Mouse (Mus musculus) heart, embryonic 14.5 days (tissue): ENCODE measurements around the gene Prr29. TPM values are rescaled to one million over a fixed set of nuclear protein-coding genes. Genes with fewer than 3 reads are reported as not detected.
"Not testable (repeated sequence)": the region's sequence is repeated elsewhere in the genome, so short reads cannot be mapped to it uniquely, and the experiment has no call there.

Experiments
- ATAC-seq: fragments of 200-750 bp; cut with Nextera tagmentation; 2 replicates; pipeline ENCODE4 v1.8.0; 2017; ENCODE audit warnings: low read depth, moderate TSS enrichment; ENCODE audit not compliant: insufficient number of reproducible peaks, insufficient read depth, low FRiP score
- H3K27ac ChIP-seq, 2 experiments: fragments of 200-500 bp in 1 of 2; fragments of 300-500 bp in 1 of 2; sonication (generic) in 1 of 2; replicated peaks in 1 of 2; 2 replicates each; pipeline ENCODE4 v1.5.1; 2012 to 2014; ENCODE audit warnings: low read depth in 2 of 2, low read length in 2 of 2, control low read depth in 1 of 2, mild to moderate bottlenecking in 1 of 2, mixed read lengths in 1 of 2; ENCODE audit not compliant: control insufficient read depth in 1 of 2, insufficient read depth in 1 of 2
- H3K27me3 ChIP-seq: fragments of 300-500 bp; sonication (generic); 2 replicates; pipeline ENCODE4 v1.6.1; 2014; ENCODE audit warnings: mild to moderate bottlenecking, low read length, control low read depth; ENCODE audit not compliant: control insufficient read depth, insufficient read depth
- H3K36me3 ChIP-seq: fragments of 300-500 bp; sonication (generic); 2 replicates; pipeline ENCODE4 v1.6.1; 2014; ENCODE audit warnings: mild to moderate bottlenecking, control low read depth, low read length, mixed read lengths; ENCODE audit not compliant: control insufficient read depth, insufficient read depth
- H3K4me1 ChIP-seq, 2 experiments: fragments of 200-500 bp in 1 of 2; fragments of 300-500 bp in 1 of 2; sonication (generic) in 1 of 2; 2 replicates each; pipeline ENCODE4 v1.6.1; 2012 to 2014; ENCODE audit warnings: low read length in 2 of 2, control low read depth in 1 of 2, mixed read lengths in 1 of 2; ENCODE audit not compliant: control insufficient read depth in 2 of 2, insufficient read depth in 2 of 2
- H3K4me2 ChIP-seq: fragments of 300-500 bp; sonication (generic); 2 replicates; pipeline ENCODE4 v1.6.1; 2014; ENCODE audit warnings: mild to moderate bottlenecking, low read length
- H3K4me3 ChIP-seq, 2 experiments: fragments of 200-500 bp in 1 of 2; fragments of 300-500 bp in 1 of 2; sonication (generic) in 1 of 2; 2 replicates each; pipeline ENCODE4 v1.5.1; 2012 to 2014; ENCODE audit warnings: low read length in 2 of 2, mild to moderate bottlenecking in 2 of 2, control low read depth in 1 of 2, low read depth in 1 of 2, moderate library complexity in 1 of 2; ENCODE audit not compliant: control insufficient read depth in 1 of 2, insufficient read depth in 1 of 2
- H3K9ac ChIP-seq: fragments of 300-500 bp; sonication (generic); 2 replicates; pipeline ENCODE4 v1.6.1; 2014; ENCODE audit warnings: mild to moderate bottlenecking, low read length
- H3K9me3 ChIP-seq: fragments of 300-500 bp; sonication (generic); 2 replicates; pipeline ENCODE4 v1.6.1; 2016; ENCODE audit warnings: low read length, control low read depth; ENCODE audit not compliant: control insufficient read depth
- WGBS: fragments of 180-500 bp; shearing (Covaris S2); extraction: QIAGEN DNeasy Blood & Tissue Kit; methylation state at CpG from one replicate; pipeline ENCODE4 v1.1.7; 2014; 5-methylcytosine and 5-hydroxymethylcytosine counted together
- polyA plus RNA-seq: library from polyadenylated mRNA; unstranded; fragments of >200 nt; fragmentation: Nextera tagmentation; extraction: Ambion mirVana; gene quantifications from 2 replicates; pipeline ENCODE4 v1.2.1, GENCODE M21; 2014

Gene Prr29
- polyA plus RNA-seq, 1 experiment from 2014 or later = 0.35 TPM

DNA sequence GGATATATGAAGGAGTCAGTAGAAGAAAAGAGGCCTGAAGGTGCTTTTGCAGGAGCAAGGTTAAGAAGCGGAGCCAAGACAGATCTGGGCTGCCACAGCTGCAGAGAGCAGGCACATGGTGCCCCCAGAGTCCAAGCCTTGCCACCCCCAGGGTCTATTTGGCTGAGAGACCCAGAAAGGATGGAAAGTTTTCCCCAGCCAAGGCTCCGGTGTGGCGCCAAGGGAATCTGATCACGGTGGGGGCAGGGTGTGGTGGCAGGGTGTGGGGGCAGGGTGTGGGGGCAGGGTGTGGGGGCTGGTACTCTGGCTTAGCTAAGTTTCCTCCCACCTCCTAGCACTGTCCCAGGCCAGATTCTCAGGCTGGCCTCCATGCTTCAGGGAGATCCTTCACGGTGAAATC lies 36.8 kb upstream of the Prr29 start:
- Histone ChIP-seq H3K4me3 (no peak overlapping the region), H3K9me3 (no peaks in the 10 kb centered on the region), H3K4me2 (no peak overlapping the region), H3K36me3 (no peaks in the 10 kb centered on the region), H3K27me3 (no peaks in the 10 kb centered on the region), H3K27ac (0 out of 4 replicates have a peak overlapping the region, but pooled peaks of 1 of the 2 experiments have one; percentile 38), H3K4me1 (peaks cover 26 to 30% of the 10 kb centered on the region in 2 experiments), H3K9ac (no peak overlapping the region; the same call in 1 of the 2 replicates)
- 29% methylated on average over 5 of the region's 5 CpGs for WGBS
- no peak for ATAC-seq

DNA sequence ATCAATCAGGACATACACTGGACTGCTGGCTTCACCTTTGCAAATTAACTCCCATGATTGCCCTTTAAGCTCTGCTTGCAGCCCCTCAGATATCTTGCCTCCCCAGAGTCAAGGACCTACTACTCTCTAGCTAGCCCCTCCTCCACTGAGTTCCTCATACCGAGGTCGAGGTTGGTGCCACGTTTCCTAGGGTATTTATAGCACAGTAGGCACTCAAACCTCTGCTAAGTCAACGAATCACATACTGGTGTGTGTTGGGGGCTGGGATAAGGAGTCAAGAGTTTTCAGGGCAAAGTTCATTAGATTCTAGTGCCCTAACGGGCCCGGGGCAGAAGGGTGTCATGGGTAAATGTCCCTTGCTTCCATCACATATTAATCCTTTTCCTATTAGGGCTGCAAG lies 36.1 kb upstream of the Prr29 start:
- peak overlapping the region; percentile 44; the same call in 1 of the 2 replicates for H3K9ac ChIP-seq
- H3K36me3 ChIP-seq = no peaks in the 10 kb centered on the region
- ATAC-seq = peak; percentile 49
- H3K4me3 ChIP-seq = no peak overlapping the region
- no peaks in the 10 kb centered on the region for H3K27me3 ChIP-seq
- peaks cover 28 to 33% of the 10 kb centered on the region in 2 experiments for H3K4me1 ChIP-seq
- H3K27ac ChIP-seq = peak overlapping the region; percentile 70 to 82
- peak overlapping the region; percentile 39 for H3K4me2 ChIP-seq
- 16% methylated on average over 6 of the region's 6 CpGs for WGBS
- H3K9me3 ChIP-seq = no peaks in the 10 kb centered on the region

DNA sequence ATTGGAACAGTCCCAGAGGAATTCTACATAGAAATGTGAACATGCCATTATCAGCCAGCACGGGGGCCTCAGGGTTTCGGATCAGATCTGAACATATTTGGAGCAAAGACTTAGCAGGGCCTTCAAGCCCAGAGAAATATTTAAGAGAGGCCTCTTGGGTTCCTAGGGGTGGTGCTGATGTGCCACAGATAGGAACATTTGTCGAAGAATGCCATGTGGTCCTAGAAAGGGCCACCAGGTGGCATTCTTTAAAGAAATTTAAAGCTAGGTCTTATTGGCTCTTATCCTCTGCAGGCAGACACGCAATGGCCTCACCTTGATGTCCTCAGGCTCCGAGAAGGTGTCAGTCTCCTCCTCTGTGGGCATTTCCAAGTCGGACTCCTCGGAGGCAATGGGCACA lies 35.6 kb upstream of the Prr29 start:
- H3K9me3 ChIP-seq = no peaks in the 10 kb centered on the region
- H3K9ac ChIP-seq = peak overlapping the region; percentile 44; the same call in 1 of the 2 replicates
- H3K27ac ChIP-seq = peak overlapping the region; percentile 70 to 82
- no peaks in the 10 kb centered on the region for H3K27me3 ChIP-seq
- no peaks in the 10 kb centered on the region for H3K36me3 ChIP-seq
- no peak for ATAC-seq
- peak overlapping the region; percentile 39 for H3K4me2 ChIP-seq
- WGBS = 40% methylated on average over 7 of the region's 7 CpGs
- no peak overlapping the region for H3K4me3 ChIP-seq
- H3K4me1 ChIP-seq = peaks cover 28 to 35% of the 10 kb centered on the region in 2 experiments

DNA sequence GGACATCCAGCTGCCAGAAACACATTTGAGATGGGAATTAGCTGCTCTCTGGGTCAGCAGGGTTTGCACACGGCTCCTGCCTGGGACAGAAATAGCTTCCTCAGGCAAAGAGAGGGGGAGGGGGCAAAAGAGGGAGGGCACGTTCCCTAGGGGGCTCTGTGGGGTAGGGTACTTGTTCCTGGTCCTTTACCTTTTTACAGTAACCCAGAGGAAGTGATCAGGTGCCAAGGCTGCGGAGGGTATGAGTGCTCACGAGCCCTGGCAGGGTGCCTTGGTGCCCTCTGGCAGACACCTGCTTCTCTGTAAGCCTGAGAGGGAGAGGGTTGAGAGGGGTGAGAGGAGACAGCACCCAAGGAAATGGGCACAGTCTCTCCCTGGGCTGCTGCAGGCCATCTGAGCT lies 32.8 kb upstream of the Prr29 start:
- WGBS = 45% methylated on average over 4 of the region's 4 CpGs
- no peak overlapping the region for H3K9ac ChIP-seq
- ATAC-seq = no peak
- no peaks in the 10 kb centered on the region for H3K27me3 ChIP-seq
- H3K4me1 ChIP-seq = peaks cover 28 to 35% of the 10 kb centered on the region in 2 experiments
- no peak overlapping the region for H3K4me3 ChIP-seq
- no peaks in the 10 kb centered on the region for H3K9me3 ChIP-seq
- H3K4me2 ChIP-seq = no peak overlapping the region
- no peaks in the 10 kb centered on the region for H3K36me3 ChIP-seq
- peak overlapping the region in 1 of 2 experiments; percentile 47; a peak in 1 of 4 replicates for H3K27ac ChIP-seq

DNA sequence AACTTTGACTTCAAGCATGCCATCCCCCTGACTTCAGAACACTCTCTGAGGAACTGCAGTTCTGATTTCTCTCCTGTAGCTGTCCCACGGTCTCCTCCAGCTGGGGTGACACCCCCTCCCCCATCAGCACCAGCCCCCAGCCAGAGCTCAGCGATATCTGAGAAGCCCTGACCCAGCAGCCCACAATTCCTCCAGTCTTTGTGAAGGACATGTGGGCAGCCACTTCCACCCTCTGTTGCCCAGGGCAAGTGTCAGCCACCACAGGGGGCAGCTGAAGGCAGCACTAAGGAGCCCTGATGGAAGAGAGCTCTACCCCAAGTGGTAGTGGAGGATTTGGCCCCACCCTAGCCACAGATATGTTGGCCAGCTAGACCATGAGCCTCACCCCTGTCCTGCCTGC lies 31.2 kb upstream of the Prr29 start:
- H3K9me3 ChIP-seq = no peaks in the 10 kb centered on the region
- no peaks in the 10 kb centered on the region for H3K36me3 ChIP-seq
- H3K9ac ChIP-seq = no peak overlapping the region
- peaks cover 19 to 25% of the 10 kb centered on the region in 2 experiments for H3K4me1 ChIP-seq
- no peaks in the 10 kb centered on the region for H3K27me3 ChIP-seq
- H3K4me2 ChIP-seq = no peak overlapping the region
- no peak for ATAC-seq
- no peak overlapping the region for H3K27ac ChIP-seq
- no peak overlapping the region for H3K4me3 ChIP-seq
- 6% methylated on average over 2 of the region's 2 CpGs for WGBS

DNA sequence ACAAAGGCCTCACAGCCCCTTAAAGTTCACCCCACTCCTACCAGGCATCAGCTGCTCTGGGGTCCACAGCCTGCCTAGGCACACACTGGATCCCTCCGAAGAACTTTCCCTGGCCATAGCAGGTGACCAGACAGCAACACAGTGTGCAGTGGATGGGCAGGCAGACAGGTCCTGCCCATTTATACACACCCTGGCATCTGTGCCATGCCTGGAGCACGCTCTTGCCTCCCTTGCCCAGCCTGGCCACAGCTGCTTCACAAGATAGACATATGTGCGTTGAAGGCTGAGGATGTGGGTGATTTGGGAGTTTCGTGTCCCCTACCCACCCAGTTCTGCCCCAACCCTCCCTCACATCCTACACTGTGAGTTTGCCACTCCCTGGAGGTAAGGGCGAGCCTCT lies 27.2 kb upstream of the Prr29 start:
- no peaks in the 10 kb centered on the region for H3K9me3 ChIP-seq
- H3K4me3 ChIP-seq = no peak overlapping the region
- peaks cover 6 to 15% of the 10 kb centered on the region in 2 experiments; a peak in 3 of 4 replicates for H3K4me1 ChIP-seq
- no peaks in the 10 kb centered on the region for H3K36me3 ChIP-seq
- no peak for ATAC-seq
- H3K27ac ChIP-seq = no peak overlapping the region
- H3K9ac ChIP-seq = no peak overlapping the region
- WGBS = 78% methylated on average over 5 of the region's 5 CpGs
- H3K4me2 ChIP-seq = no peak overlapping the region
- H3K27me3 ChIP-seq = no peaks in the 10 kb centered on the region

DNA sequence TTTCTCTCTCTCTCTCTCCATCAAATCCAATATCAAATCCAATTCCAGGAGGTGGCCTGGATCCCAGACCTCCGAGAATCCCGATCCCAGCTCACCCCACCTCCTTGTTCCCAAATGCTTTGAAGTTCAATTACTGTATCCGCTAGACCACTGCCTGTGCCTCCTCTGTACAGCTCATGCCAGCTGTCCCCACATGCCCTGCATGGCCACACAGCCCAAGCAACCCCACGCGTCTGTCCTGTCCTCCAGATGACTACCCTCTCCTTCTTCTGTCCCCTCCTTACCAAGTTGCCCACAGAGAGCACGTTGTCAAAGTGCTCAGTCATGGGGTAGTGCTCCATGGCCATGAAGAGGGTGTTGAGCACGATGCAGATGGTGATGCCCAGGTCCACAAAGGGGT lies 26.4 kb upstream of the Prr29 start:
- 72% methylated on average over 7 of the region's 7 CpGs for WGBS
- ATAC-seq = no peak
- H3K27ac ChIP-seq = no peak overlapping the region
- no peaks in the 10 kb centered on the region for H3K27me3 ChIP-seq
- H3K4me1 ChIP-seq = peaks cover 6 to 13% of the 10 kb centered on the region in 2 experiments; a peak in 3 of 4 replicates
- H3K9me3 ChIP-seq = no peaks in the 10 kb centered on the region
- H3K36me3 ChIP-seq = no peaks in the 10 kb centered on the region
- H3K4me2 ChIP-seq = no peak overlapping the region
- H3K4me3 ChIP-seq = no peak overlapping the region
- no peak overlapping the region for H3K9ac ChIP-seq

DNA sequence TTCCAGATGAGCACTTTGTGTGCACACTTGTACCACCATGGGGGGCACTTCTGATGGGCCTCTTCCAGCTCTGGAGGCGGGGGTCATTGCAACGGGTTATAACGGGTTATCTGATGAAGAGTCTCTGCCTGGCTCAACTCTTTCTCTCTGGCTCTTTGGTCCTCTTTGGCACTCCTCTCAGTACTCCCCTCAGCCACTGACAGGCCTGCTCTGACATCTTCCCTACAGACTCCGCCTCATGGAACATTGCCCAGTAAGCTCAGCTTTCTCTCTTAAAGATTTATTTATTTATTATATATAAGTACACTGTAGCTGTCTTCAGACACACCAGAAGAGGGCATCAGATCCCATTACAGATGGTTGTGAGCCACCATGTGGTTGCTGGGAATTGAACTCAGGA lies 25.9 kb upstream of the Prr29 start:
- not testable (repeated sequence) for H3K4me2 ChIP-seq, H3K9ac ChIP-seq, H3K27ac ChIP-seq, H3K9me3 ChIP-seq, H3K27me3 ChIP-seq, ATAC-seq, H3K4me1 ChIP-seq, H3K36me3 ChIP-seq, H3K4me3 ChIP-seq
- WGBS = 84% methylated on average over 4 of the region's 4 CpGs
